Mouse (Mus musculus) CH12.LX (cell line): Measurements from ENCODE around the gene Ntm. TPM values are rescaled to one million over a fixed set of nuclear protein-coding genes. Genes with fewer than 3 reads are reported as not detected.

Experiments
- DNase-seq: peaks from one replicate; pipeline ENCODE4 v3.0.0-alpha.2; 2013; ENCODE audit errors: extremely low read depth
- H3K27ac ChIP-seq: 2 replicates; pipeline ENCODE4 v1.5.1; 2012; ENCODE audit warnings: low read depth, mild to moderate bottlenecking, control low read depth, moderate library complexity; ENCODE audit not compliant: insufficient read depth
- H3K27me3 ChIP-seq: replicated peaks from 2 replicates; pipeline ENCODE3; 2012; ENCODE audit warnings: inconsistent platforms
- H3K36me3 ChIP-seq, 2 experiments: replicated peaks in 1 of 2; 2 replicates each; pipeline versions ENCODE3 to v1.6.1; 2012; ENCODE audit warnings: inconsistent platforms in 1 of 2, low read length in 1 of 2, mild to moderate bottlenecking in 1 of 2, mixed read lengths in 1 of 2, moderate library complexity in 1 of 2; ENCODE audit not compliant: control insufficient read depth in 1 of 2, insufficient read depth in 1 of 2
- H3K4me1 ChIP-seq, 2 experiments: 2 replicates each; pipeline ENCODE4 v1.6.1; 2012; ENCODE audit warnings: inconsistent platforms in 1 of 2, moderate library complexity in 1 of 2; ENCODE audit not compliant: insufficient read depth in 2 of 2, control insufficient read depth in 1 of 2
- H3K4me2 ChIP-seq: 2 replicates; pipeline ENCODE4 v1.6.1; 2012; ENCODE audit warnings: low read depth, mild to moderate bottlenecking, control low read depth; ENCODE audit not compliant: poor library complexity, insufficient read depth, severe bottlenecking
- H3K4me3 ChIP-seq, 3 experiments: fragments of 150-350 bp in 1 of 3; sonication (generic) in 1 of 3; replicated peaks in 1 of 3; 2 replicates each; pipeline versions ENCODE3 to v1.5.1; 2011 to 2012; ENCODE audit warnings: low read depth in 2 of 3, low read length in 2 of 3, mild to moderate bottlenecking in 2 of 3, moderate library complexity in 2 of 3, control low read depth in 1 of 3, improper control_type of control experiment in 1 of 3, inconsistent platforms in 1 of 3, mixed read lengths in 1 of 3; ENCODE audit not compliant: poor library complexity in 1 of 3
- H3K79me2 ChIP-seq: replicated peaks from 2 replicates; pipeline ENCODE4 v1.6.1; 2012; ENCODE audit warnings: mild to moderate bottlenecking, moderate library complexity; ENCODE audit not compliant: control insufficient read depth, poor library complexity, insufficient read depth, severe bottlenecking; ENCODE audit errors: extremely low read depth
- H3K9ac ChIP-seq: 2 replicates; pipeline ENCODE4 v1.6.1; 2012; ENCODE audit warnings: low read depth, mild to moderate bottlenecking, control low read depth, moderate library complexity; ENCODE audit not compliant: insufficient read depth
- H3K9me3 ChIP-seq: replicated peaks from 2 replicates; pipeline ENCODE3; 2012; ENCODE audit warnings: low read length, inconsistent platforms, mixed read lengths
- CHD1 ChIP-seq: IDR thresholded peaks from 2 replicates; pipeline ENCODE4 v1.6.1; 2012; ENCODE audit warnings: low read depth, low read length, improper control_type of control experiment, inconsistent platforms
- CHD2 ChIP-seq: IDR thresholded peaks from 2 replicates; pipeline ENCODE4 v1.6.1; 2011; ENCODE audit warnings: low read length, improper control_type of control experiment
- ETS1 ChIP-seq: conservative IDR thresholded peaks from 2 replicates; pipeline ENCODE4 v1.6.1; 2012; ENCODE audit warnings: low read depth, mild to moderate bottlenecking, inconsistent platforms, low read length, improper control_type of control experiment, moderate library complexity
- GABPA ChIP-seq: IDR thresholded peaks from 2 replicates; pipeline ENCODE4 v1.6.1; 2012; ENCODE audit warnings: low read depth, low read length, improper control_type of control experiment, inconsistent platforms; ENCODE audit not compliant: insufficient replicate concordance
- HCFC1 ChIP-seq: IDR thresholded peaks from 2 replicates; pipeline ENCODE4 v1.6.1; 2012; ENCODE audit warnings: low read depth, mild to moderate bottlenecking, inconsistent platforms, low read length, improper control_type of control experiment
- IRF4 ChIP-seq: IDR thresholded peaks from 2 replicates; pipeline ENCODE4 v1.6.1; 2014; ENCODE audit warnings: low read depth, mild to moderate bottlenecking, inconsistent platforms, low read length, improper control_type of control experiment
- JUND ChIP-seq: conservative IDR thresholded peaks from 2 replicates; pipeline ENCODE4 v1.6.1; 2011; ENCODE audit warnings: low read depth, low read length, improper control_type of control experiment
- MAFK ChIP-seq: IDR thresholded peaks from 2 replicates; pipeline ENCODE4 v1.6.1; 2011; ENCODE audit warnings: low read length, improper control_type of control experiment; ENCODE audit not compliant: insufficient replicate concordance
- MAX ChIP-seq: IDR thresholded peaks from 2 replicates; pipeline ENCODE4 v1.6.1; 2011; ENCODE audit warnings: low read length, improper control_type of control experiment
- MAZ ChIP-seq: IDR thresholded peaks from 2 replicates; pipeline ENCODE4 v1.6.1; 2012; ENCODE audit warnings: low read depth, mild to moderate bottlenecking, inconsistent platforms, low read length, improper control_type of control experiment, moderate library complexity
- MEF2A ChIP-seq: IDR thresholded peaks from 2 replicates; pipeline ENCODE4 v1.6.1; 2014; ENCODE audit warnings: low read depth, mild to moderate bottlenecking, inconsistent platforms, low read length, improper control_type of control experiment, borderline replicate concordance
- MYC ChIP-seq: IDR thresholded peaks from 2 replicates; pipeline ENCODE4 v1.6.1; 2011; ENCODE audit warnings: low read depth, mild to moderate bottlenecking, improper control_type of control experiment, low read length
- NELFE ChIP-seq: IDR thresholded peaks from 2 replicates; pipeline ENCODE4 v1.6.1; 2011; ENCODE audit warnings: low read depth, low read length, improper control_type of control experiment
- NRF1 ChIP-seq: IDR thresholded peaks from 2 replicates; pipeline ENCODE4 v1.6.1; 2014; ENCODE audit warnings: low read depth, mild to moderate bottlenecking, inconsistent platforms, low read length, improper control_type of control experiment, moderate library complexity
- POLR2A ChIP-seq: IDR thresholded peaks from 2 replicates; pipeline ENCODE4 v1.6.1; 2011; ENCODE audit warnings: low read depth, mild to moderate bottlenecking, improper control_type of control experiment, low read length
- RAD21 ChIP-seq: IDR thresholded peaks from 2 replicates; pipeline ENCODE4 v1.6.1; 2011; ENCODE audit warnings: low read depth, mild to moderate bottlenecking, low read length, improper control_type of control experiment, moderate library complexity
- TBP ChIP-seq: conservative IDR thresholded peaks from 2 replicates; pipeline ENCODE4 v1.6.1; 2011; ENCODE audit warnings: low read depth, low read length, improper control_type of control experiment
- TCF12 ChIP-seq: IDR thresholded peaks from 2 replicates; pipeline ENCODE4 v1.6.1; 2014; ENCODE audit warnings: low read depth, mild to moderate bottlenecking, inconsistent platforms, low read length, improper control_type of control experiment
- USF2 ChIP-seq: conservative IDR thresholded peaks from 2 replicates; pipeline ENCODE4 v1.6.1; 2011; ENCODE audit warnings: low read depth, low read length, improper control_type of control experiment
- ZMIZ1 ChIP-seq: IDR thresholded peaks from 2 replicates; pipeline ENCODE4 v1.6.1; 2012; ENCODE audit warnings: low read depth, mild to moderate bottlenecking, inconsistent platforms, low read length, improper control_type of control experiment
- ZNF384 ChIP-seq: IDR thresholded peaks from 2 replicates; pipeline ENCODE4 v1.6.1; 2012; ENCODE audit warnings: low read depth, low read length, improper control_type of control experiment, inconsistent platforms
- dilution Hi-C: fragments of 300-500 bp; cut with MboI; formaldehyde crosslinking; loops from 2 replicates; pipeline ENCODE4 v1.14.3; 2020; ENCODE audit warnings: low sequenced_read_pairs; ENCODE audit not compliant: extremely low pct_unique_long_range_greater_than_20kb, extremely low pct_ligation_motif_present
- in situ Hi-C: fragments of 300-500 bp; cut with MboI; formaldehyde crosslinking; loops from 3 replicates; pipeline ENCODE4 v1.14.3; 2019; ENCODE audit warnings: low sequenced_read_pairs, low pct_ligation_motif_present, low pct_unique_long_range_greater_than_20kb, mixed read lengths
- polyA plus RNA-seq: library from polyadenylated mRNA; unstranded; fragments of >175 nt; gene quantifications from 2 replicates; pipeline ENCODE4 v1.2.1, GENCODE M21; 2012; ENCODE audit warnings: low read depth; ENCODE audit not compliant: insufficient read length
- total RNA-seq, 2 experiments: library from RNA; depleted of rRNA; stranded (reverse); fragments of 300-350 nt in 1 of 2; fragments of >200 nt in 1 of 2; gene quantifications; 2 replicates each; pipeline ENCODE4 v1.2.3; 2012 to 2014

Gene Ntm
- total and polyA plus RNA-seq, 3 experiments: not detected

DNA sequence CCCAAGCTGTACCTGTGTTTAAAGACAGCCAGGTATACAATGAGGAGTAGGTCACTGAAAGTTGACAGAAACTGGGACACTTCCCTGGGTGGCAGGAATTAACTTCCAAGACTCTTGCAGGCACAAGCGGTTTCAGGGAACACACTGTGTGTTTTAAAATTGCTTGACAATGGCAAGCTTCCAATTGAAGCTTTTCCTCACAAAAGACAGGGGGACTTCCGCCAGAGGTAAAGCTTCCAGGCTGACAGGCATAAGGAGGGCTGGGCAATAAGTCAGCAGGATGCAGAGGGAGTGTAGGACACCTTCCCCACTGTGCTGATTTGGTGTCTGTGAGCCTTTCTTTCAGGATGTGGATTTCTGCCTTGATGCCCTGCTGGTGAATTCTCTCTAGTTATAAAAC is 656.0 kb downstream of the Ntm start:
- no peak for DNase-seq
- in situ Hi-C loops: no loop called here
- Histone ChIP-seq H3K9ac (no peak overlapping the region), H3K27ac (no peak overlapping the region), H3K27me3 (no peaks in the 10 kb centered on the region), H3K36me3 (no peaks in the 10 kb centered on the region), H3K79me2 (no peaks in the 10 kb centered on the region), H3K9me3 (peaks cover 57% of the 10 kb centered on the region), H3K4me1 (no peaks in the 10 kb centered on the region), H3K4me3 (no peak overlapping the region), H3K4me2 (no peak overlapping the region)
- dilution Hi-C loops: no loop called here
- TF ChIP-seq MAZ: no peak
- TF ChIP-seq ETS1: no peak
- TF ChIP-seq POLR2A: no peak
- TF ChIP-seq NRF1: no peak
- no peak for TF ChIP-seq ZNF384
- TF ChIP-seq RAD21: no peak
- TF ChIP-seq CHD2: no peak
- TF ChIP-seq MAFK: no peak
- no peak for TF ChIP-seq MAX
- TF ChIP-seq MEF2A: no peak
- TF ChIP-seq JUND: no peak
- no peak for TF ChIP-seq GABPA
- TF ChIP-seq IRF4: no peak

DNA sequence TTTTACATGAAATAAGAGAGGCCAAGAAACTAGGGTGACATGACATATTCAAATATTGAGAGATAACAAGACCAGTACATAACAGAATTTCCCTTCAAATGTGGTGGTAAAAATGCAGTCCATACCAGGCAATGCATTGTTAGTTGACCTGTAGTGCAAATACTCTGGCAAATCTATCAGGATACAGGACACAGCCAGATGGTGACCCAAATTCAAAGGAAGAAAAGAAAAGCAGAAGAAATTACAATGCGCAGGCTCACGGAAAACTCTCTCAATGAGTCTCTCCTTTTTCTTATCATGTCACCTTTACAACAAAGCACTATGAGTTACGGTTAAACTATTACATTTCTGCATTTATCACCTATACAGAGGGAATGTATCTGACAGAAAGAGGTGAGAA is 664.6 kb downstream of the Ntm start:
- H3K27me3 ChIP-seq: no peaks in the 10 kb centered on the region
- TF ChIP-seq MYC: no peak
- TF ChIP-seq, all 38 proteins: peak for 0
- H3K36me3 ChIP-seq: no peaks in the 10 kb centered on the region
- no peak for DNase-seq
- no peak overlapping the region for H3K9ac ChIP-seq
- H3K9me3 ChIP-seq: peaks cover 44% of the 10 kb centered on the region
- no peak overlapping the region for H3K4me2 ChIP-seq
- H3K79me2 ChIP-seq: no peaks in the 10 kb centered on the region
- H3K4me3 ChIP-seq: no peak overlapping the region
- in situ Hi-C loops (no loop called here), dilution Hi-C loops (no loop called here)
- H3K4me1 ChIP-seq: no peaks in the 10 kb centered on the region
- no peak overlapping the region for H3K27ac ChIP-seq

- dilution Hi-C loops (no loop called here), in situ Hi-C loops (no loop called here)
- Histone ChIP-seq H3K9me3 (peaks cover 47% of the 10 kb centered on the region), H3K4me1 (no peaks in the 10 kb centered on the region), H3K4me3 (no peak overlapping the region), H3K36me3 (no peaks in the 10 kb centered on the region), H3K27me3 (no peaks in the 10 kb centered on the region), H3K27ac (no peak overlapping the region), H3K79me2 (no peaks in the 10 kb centered on the region), H3K4me2 (no peak overlapping the region), H3K9ac (no peak overlapping the region)
- TF ChIP-seq TBP (no peak), TCF12 (no peak), MAZ (no peak), GABPA (no peak), IRF4 (no peak), CHD1 (no peak), ZMIZ1 (no peak), ZNF384 (no peak), NELFE (no peak), CHD2 (no peak), HCFC1 (no peak), USF2 (no peak)
- DNase-seq: no peak
Observed at GRCm38 (mm10) chr9:29296752-29297151, 666.2 kb downstream of the Ntm start.
